Mouse (Mus musculus): ENCODE measurements at regions not wholly inside any gene's neighbourhood (a gene's known extent, or its start where the extent isn't known, plus 50 kb on each side); places are given as distances from the start of the nearest gene placed in this dataset.

- no peak for TF ChIP-seq RCOR1 (conservative IDR thresholded peaks at IDR 0.05; ENCODE audit: low read depth, low read length)
- no peak for TF ChIP-seq EP300 (IDR thresholded peaks at IDR 0.05; ENCODE audit: low read length)
- TF ChIP-seq MYC (IDR thresholded peaks at IDR 0.05; ENCODE audit: low read depth, low read length), result no peak
- no peak for TF ChIP-seq ETS1 (conservative IDR thresholded peaks at IDR 0.05; ENCODE audit: low read depth, low read length)
- TF ChIP-seq CTCF (conservative IDR thresholded peaks at IDR 0.05 in 1 of 2, IDR thresholded peaks at IDR 0.05 in 1 of 2; ENCODE audit: low read depth in 2 of 2, low read length in 2 of 2), result no peak
- no peak for TF ChIP-seq ZMIZ1 (IDR thresholded peaks at IDR 0.05; ENCODE audit: low read depth, low read length)
- TF ChIP-seq POLR2A (IDR thresholded peaks at IDR 0.05; ENCODE audit: low read depth, low read length), result no peak
- TF ChIP-seq SIN3A (IDR thresholded peaks at IDR 0.05; ENCODE audit: low read length), result no peak
- no peak for TF ChIP-seq KAT2A (IDR thresholded peaks at IDR 0.05; ENCODE audit: insufficient replicate concordance, low read length)
- TF ChIP-seq HCFC1 (IDR thresholded peaks at IDR 0.05; ENCODE audit: low read depth, low read length), result no peak
- TF ChIP-seq TCF12 (IDR thresholded peaks at IDR 0.05; ENCODE audit: low read depth, low read length), result no peak
- TF ChIP-seq CHD1 (IDR thresholded peaks at IDR 0.05; ENCODE audit: low read depth, low read length), result no peak
Observed at GRCm38 (mm10) chr1:62887585-62888483, 184.7 kb downstream of the Nrp2 start.

Data from CH12.LX (cell line).